Mouse (Mus musculus): ENCODE measurements at regions not wholly inside any gene's neighbourhood (a gene's known extent, or its start where the extent isn't known, plus 50 kb on each side); places are given as distances from the start of the nearest gene placed in this dataset.

GRCm38 (mm10) chr15:46945423-46945822, 6811.3 kb downstream of the 9330182O14Rik start:
- no peak for DNase-seq (ENCODE audit: low spot score in 2 of 2)
- intact Hi-C loops (cut with DNase I): no loop called here

GRCm38 (mm10) chr15:46990201-46990600, 6856.0 kb downstream of the 9330182O14Rik start:
- peak; percentile 0 to 7 for DNase-seq (ENCODE audit: low spot score in 2 of 2)
- intact Hi-C loops (cut with DNase I): loop anchor here (5.0 kb wide), 2 partner anchors 393 to 1718 kb away; no protein-coding TSS in a partner anchor

- DNase-seq (ENCODE audit: low spot score in 2 of 2): no peak
- intact Hi-C loops (cut with DNase I): no loop called here
Measured at GRCm38 (mm10) chr15:46997106-46997505, 6862.9 kb downstream of the 9330182O14Rik start.
